Mouse (Mus musculus) skeletal muscle tissue, postnatal 0 days (tissue): ENCODE results near the gene Polr2b. TPM values are rescaled to one million over a fixed set of nuclear protein-coding genes. Genes with fewer than 3 reads are reported as not detected.

Source experiments
- microRNA-seq, 2 experiments: library from miRNA; unstranded; fragments of <30 nt; microRNA quantifications; one replicate each; pipeline ENCODE4; 2016
- polyA plus RNA-seq: library from polyadenylated mRNA; unstranded; fragments of >200 nt; fragmentation: Nextera tagmentation; extraction: Ambion mirVana; gene quantifications from 2 replicates; pipeline ENCODE4 v1.2.1, GENCODE M21; 2015

Gene Polr2b
- polyA plus RNA-seq, result 20.7 and 22.1 TPM in 2 replicates

GRCm38 (mm10) chr5:77309924-77310772, at the start of gene Polr2b, which contains the start of gene Noa1:
Polr2b (plus strand) TSS chr5:77310147.
Noa1 (minus strand) TSS chr5:77310084.

DNA sequence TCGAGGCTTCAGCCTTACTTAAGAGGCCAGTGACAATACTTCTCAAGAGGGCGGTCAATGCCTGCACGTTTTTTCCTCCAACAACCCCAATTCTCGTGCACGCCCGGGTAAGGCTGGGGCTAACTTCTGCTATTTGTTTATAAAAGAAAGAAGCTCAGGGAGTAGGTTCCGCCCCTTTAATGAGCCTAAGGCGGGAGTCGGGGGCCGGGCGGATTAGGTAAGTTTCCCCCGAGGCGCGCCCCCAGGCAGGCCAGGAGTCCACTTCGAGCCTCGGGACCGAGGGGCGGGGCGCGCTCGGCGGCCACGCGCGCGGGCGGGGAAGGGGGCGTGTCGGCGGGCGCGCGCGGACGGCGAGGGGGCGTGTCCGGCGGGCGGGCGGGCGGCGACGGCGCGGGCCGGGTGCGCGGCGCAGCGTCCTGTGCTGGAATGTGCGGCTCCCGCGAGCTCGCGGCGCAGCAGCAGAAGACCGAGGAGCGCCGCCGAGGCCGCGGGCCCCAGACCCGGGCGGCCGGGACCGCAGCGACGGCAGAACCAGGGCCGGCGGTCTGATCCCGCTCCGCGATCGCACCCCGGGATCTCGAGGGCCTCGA, 44.8 kb upstream of the Polr2b start, which contains the start of gene Rest:
Gene Rest (plus strand): TSS at position 411 of the 590 bp plus-strand sequence.

Small RNAs within 50 kb of the gene (microRNA-seq; reads per million reads assigned to microRNA genes)
- gene Mir5098, result 0 reads per million in 2 experiments

Other genes with a start within 250 kb of the Polr2b start
- 2.7 TPM in 2 replicates for gene Hopx, start 195.0 kb upstream of the Polr2b start, polyA plus RNA-seq
- 5.3 and 7.7 TPM in 2 replicates for gene Spink2, start 98.7 kb upstream of the Polr2b start, polyA plus RNA-seq
- 11.5 and 12.1 TPM in 2 replicates for gene Rest, start 44.7 kb upstream of the Polr2b start, polyA plus RNA-seq
- 17.0 and 17.3 TPM in 2 replicates for gene Noa1, start 63 bp upstream of the Polr2b start, polyA plus RNA-seq
- gene Igfbp7, start 97.9 kb downstream of the Polr2b start, polyA plus RNA-seq, result 238 and 374 TPM in 2 replicates